Mouse (Mus musculus): ENCODE results near the gene Zfp14.

- TF ChIP-seq CTCF (IDR thresholded peaks at IDR 0.05; ENCODE audit: low read depth, low read length): no peak
- TF ChIP-seq GATA1 (IDR thresholded peaks at IDR 0.05; ENCODE audit: borderline replicate concordance, low read length): no peak
- TF ChIP-seq TAL1 (conservative IDR thresholded peaks at IDR 0.05; ENCODE audit: low read depth, low read length): no peak
- TF ChIP-seq POLR2AphosphoS5 (IDR thresholded peaks at IDR 0.05; ENCODE audit: insufficient replicate concordance, low read depth, low read length): no peak
Measured at GRCm38 (mm10) chr7:30009321-30010085, 41.7 kb downstream of the Zfp14 start.

All from G1E (cell line).